Mouse (Mus musculus): ENCODE results near the gene Cnot9. TPM values are rescaled to one million over a fixed set of nuclear protein-coding genes. Genes with fewer than 3 reads are reported as not detected.

Gene Cnot9
- total RNA-seq, 4 experiments from 2014 or later: 22.3 to 25.7 (median 24.0) TPM

Other genes starting within 250 kb of the Cnot9 start
- not detected for gene Gpbar1, start 227.5 kb upstream of the Cnot9 start, total RNA-seq (2022)
- 100 to 1,000 TPM; 138 to 159 (median 148) TPM for gene Aamp, start 221.3 kb upstream of the Cnot9 start, total RNA-seq (2022)
- gene Pnkd, start 221.1 kb upstream of the Cnot9 start, total RNA-seq (2022): 100 to 1,000 TPM; 162 to 185 (median 173) TPM
- 10 to 100 TPM; 28.2 to 32.3 (median 31.4) TPM for gene Tmbim1, start 200.4 kb upstream of the Cnot9 start, total RNA-seq (2022)
- 1 to 10 TPM; 1.4 to 2.5 (median 1.8) TPM for gene Catip, start 143.9 kb upstream of the Cnot9 start, total RNA-seq (2022)
- gene Slc11a1, start 130.9 kb upstream of the Cnot9 start, total RNA-seq (2022): 10 to 100 TPM in 2 of 4 experiments, 1 to 10 TPM in 2; 3.8 to 35.1 (median 15.5) TPM
- gene Ctdsp1, start 114.5 kb upstream of the Cnot9 start, total RNA-seq (2022): 10 to 100 TPM; 27.2 to 33.7 (median 29.5) TPM
- gene Vil1, start 96.7 kb upstream of the Cnot9 start, total RNA-seq (2022): under 1 TPM; 0.57 to 0.74 (median 0.64) TPM
- 10 to 100 TPM; 11.3 to 14.4 (median 12.8) TPM for gene Plcd4, start 36.8 kb downstream of the Cnot9 start, total RNA-seq (2022)
- 10 to 100 TPM; 22.2 to 26.1 (median 22.4) TPM for gene Usp37, start 38.2 kb downstream of the Cnot9 start, total RNA-seq (2022)
- 10 to 100 TPM; 31.2 to 34.2 (median 32.2) TPM for gene Zfp142, start 82.2 kb downstream of the Cnot9 start, total RNA-seq (2022)
- 10 to 100 TPM; 18.5 to 22.5 (median 22.1) TPM for gene Bcs1l, start 82.2 kb downstream of the Cnot9 start, total RNA-seq (2022)
- 10 to 100 TPM; 63.6 to 68.4 (median 65.9) TPM for gene Rnf25, start 95.3 kb downstream of the Cnot9 start, total RNA-seq (2022)
- 1 to 10 TPM; 3.4 to 7.4 (median 5.8) TPM for gene Stk36, start 95.4 kb downstream of the Cnot9 start, total RNA-seq (2022)
- 10 to 100 TPM; 19.3 to 22.4 (median 20.5) TPM for gene Ttll4, start 155.7 kb downstream of the Cnot9 start, total RNA-seq (2022)
- gene Cyp27a1, start 207.5 kb downstream of the Cnot9 start, total RNA-seq (2022): 1 to 10 TPM; 6.5 to 8.5 (median 7.8) TPM
- gene Prkag3, start 243.2 kb downstream of the Cnot9 start, total RNA-seq (2022): under 1 TPM; 0.13 to 0.64 (median 0.48) TPM